Mouse (Mus musculus): ENCODE measurements around the gene Kmt5c.

The Kmt5c gene

DNA sequence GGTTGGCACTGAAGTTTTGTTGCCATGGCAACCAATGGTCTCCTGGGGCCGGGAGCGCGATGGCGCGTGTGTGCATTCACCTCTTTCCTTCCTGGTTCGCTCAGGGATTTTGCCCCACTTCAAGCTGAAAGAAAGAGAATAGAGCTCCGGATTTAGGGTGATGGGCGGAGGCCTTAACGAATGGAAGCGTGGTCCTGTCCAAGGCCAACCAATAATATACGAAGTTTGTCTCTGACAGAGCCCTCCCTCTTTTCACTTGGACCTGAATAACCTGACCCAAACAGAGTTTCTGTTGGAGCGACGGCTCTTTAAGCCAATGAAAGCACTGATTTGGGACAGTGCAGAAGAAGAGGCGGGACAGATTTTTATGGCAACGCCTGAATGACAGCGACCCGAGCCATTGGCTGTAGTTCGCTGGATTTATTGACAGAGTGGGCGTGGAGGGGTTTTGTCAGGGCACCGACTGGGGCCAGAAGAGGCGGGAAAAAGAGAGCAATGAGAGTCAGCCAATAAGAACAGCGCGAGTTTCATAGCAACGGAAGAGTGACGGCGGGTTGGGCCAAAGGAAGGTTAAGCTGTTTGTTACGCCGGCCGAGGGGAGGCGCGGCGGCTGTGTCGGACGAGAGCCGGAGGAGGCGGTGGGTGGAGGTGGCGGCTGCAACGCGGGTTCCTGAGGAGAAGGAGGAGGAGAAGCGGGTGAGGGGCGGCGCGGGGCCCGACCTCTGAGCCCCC, at the start of gene Kmt5c:
Kmt5c (plus strand) TSS at position 572 of the 732 bp plus-strand sequence.
- in situ Hi-C loops (cut with MboI, MseI) = no loop called here

DNA sequence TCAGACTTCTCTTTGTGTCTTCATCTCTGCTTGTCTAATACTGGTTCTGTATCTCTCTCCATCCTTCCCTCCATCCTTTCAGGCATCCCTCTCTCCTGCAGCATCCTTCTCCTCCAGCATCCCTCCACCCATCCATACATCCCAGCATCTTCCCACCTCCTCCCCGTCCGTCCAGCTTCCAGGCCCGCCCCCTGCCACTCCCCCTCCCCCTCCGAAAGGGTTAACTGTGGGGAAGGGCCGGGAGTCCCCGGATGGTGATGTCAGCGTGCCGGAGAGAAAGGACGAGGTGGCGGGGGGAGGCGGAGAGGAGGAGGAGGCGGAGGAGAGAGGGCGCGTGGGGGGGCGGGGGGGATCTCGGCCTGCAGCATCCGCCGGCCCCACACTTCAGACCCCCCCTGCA, 49.5 kb upstream of the Kmt5c start, which contains the start of gene Brsk1:
Brsk1 (plus strand) TSS at position 218 of the 400 bp plus-strand sequence.
- in situ Hi-C loops (cut with MboI, MseI) = loop anchor here (5.0 kb wide), 1 partner anchor 97 kb away; the partner anchor contains the start of gene Tmem238

DNA sequence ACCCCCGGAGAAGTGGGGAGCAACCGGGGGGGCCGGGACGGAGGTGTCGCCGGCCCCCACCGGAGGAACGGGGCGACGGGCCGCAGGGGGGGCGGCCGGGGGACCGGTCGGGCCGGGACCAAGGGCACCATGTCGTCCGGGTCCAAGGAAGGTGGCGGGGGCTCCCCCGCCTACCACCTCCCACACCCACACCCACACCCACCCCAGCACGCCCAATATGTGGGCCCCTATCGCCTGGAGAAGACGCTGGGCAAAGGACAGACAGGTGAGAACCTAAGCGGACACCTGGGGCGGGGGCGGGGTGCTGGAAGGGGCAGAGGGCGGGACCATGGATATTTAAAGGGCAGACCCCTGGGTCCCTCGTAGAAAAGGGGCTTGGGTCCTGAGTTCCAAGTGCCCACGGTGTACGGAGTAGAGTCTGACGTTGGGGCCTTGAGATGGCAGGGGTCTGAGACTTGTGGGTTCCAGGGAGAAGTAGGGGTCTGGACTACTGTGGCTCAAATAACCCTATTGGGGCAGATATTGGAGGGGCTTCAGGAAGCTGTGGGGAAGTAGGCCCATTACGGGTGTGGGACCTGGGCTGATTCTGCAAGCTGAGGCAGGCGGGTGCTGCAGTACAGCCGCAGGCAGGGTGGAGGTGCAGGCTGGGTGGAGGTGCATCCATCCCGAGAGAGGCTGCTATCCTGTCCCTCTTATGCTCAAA, 48.8 kb upstream of the Kmt5c start:
- in situ Hi-C loops (cut with MboI, MseI) = loop anchor here (5.0 kb wide), 1 partner anchor 96 kb away; the partner anchor contains the start of gene Tmem238

DNA sequence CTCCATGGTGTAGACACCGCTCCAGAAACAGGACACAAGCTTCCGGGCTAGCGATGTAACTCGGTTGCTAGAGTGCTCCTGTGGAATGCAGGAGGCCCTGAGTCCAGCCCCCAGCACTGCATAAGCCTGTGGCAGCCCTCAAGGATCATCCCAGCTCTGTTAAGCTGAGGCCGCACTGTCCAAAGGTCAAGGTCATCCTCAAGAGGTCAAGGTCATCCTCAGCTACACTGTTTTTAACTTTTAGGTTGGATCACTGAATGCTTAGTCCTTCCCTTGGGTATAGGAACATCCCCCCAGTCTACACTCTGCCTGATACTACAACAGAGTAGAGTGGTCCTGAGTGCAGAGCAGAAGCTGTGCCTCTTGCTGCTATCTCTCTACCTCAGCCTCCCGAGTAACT, 46.9 kb upstream of the Kmt5c start:
- in situ Hi-C loops (cut with MboI, MseI) = loop anchor here (5.0 kb wide), 1 partner anchor 94 kb away; the partner anchor contains the start of gene Tmem238

DNA sequence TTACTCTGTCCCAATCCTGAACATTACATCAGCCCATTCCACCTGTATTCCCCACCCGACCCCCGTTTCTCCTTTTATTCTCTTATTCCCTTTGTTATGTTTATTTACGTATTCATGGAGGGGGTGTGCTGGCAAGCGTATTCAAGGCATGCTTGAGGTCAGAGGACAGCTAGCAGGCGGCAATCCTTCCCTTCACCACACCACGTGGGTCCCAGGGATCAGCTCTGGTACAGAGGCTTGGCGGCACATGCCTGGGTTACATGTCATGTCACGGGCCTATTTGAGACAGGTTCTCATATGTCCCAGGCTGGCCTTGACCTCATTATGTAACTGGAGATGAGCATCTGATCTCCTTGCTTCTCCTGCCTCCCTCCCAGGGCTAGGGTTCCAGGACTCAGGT, 37.6 kb upstream of the Kmt5c start:
- in situ Hi-C loops (cut with MboI, MseI) = no loop called here

DNA sequence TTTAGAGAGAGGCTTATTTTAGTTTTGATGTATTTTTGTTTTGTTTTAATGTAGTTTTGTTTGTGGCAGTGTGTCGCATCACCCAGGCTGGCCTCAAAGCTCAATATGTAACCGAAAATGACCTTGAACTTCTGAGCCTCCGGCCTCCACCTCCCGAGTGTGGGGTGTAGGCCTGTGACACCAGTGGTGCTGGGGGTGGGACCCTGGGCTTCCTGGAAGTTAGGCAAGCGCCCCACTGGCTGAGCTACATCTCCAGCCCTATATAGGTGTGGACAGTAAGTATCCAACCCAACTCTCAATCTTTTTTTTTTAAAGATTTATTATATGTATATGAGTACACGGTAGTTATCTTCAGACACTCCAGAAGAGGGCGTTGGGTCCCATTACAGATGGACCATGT, 36.7 kb upstream of the Kmt5c start:
- in situ Hi-C loops (cut with MboI, MseI) = no loop called here

DNA sequence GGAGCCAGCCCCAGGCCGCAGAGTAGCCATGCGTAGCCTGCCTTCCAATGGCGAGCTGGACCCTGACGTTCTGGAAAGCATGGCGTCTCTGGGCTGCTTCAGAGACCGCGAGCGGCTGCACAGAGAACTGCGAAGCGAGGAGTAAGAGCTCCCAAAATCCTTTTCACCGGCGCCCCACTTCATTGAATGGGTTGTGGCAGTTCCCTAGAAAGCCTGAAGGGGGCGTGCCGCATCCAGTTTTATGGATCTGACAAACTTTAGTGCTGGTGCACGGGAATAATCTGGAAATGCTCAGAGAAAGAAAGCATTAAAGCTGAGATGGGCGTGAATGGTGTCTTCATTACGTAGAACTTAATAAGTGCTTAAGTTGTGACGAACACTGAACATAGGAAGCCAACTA, 34.8 kb upstream of the Kmt5c start:
- in situ Hi-C loops (cut with MboI, MseI) = no loop called here

DNA sequence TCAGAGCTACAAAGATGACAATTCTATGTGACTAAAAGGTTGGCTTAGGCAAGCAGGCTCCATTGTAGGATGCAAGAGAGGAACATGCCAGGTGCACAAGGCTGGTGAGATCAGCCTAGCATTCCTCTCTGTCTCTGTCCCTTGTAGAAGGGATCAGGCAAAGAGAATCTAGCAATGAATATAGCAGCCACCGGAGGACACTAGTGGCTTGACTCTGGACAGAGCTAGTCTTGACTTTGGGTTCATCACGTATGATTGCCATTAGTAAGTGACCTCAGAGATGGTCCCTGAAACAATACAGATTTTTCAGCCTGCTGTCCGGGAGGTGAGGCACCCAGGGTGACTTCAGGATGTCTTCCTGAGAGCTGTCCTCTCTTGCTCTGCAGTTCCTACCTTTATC, 27.3 kb upstream of the Kmt5c start:
- in situ Hi-C loops (cut with MboI, MseI) = no loop called here

DNA sequence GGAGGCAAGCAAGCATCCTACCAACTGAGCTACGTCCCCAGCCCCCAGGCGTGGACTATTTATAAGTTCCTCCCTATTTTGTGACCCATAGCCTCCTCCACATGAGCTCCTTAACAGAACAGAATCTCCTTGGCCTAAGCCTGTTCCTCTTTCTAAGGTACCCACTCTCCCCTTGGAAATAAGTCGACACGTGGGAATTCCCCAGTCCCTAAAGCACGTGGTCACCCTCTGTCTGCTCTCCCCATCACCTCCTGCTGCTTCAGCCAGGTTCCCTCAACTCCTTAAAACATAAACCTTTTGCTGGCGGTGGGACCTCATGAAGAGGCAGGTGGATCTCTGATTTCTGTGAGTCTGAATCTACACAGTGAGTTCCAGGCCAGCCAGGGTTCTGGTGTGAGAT, 23.0 kb upstream of the Kmt5c start:
- in situ Hi-C loops (cut with MboI, MseI) = no loop called here

DNA sequence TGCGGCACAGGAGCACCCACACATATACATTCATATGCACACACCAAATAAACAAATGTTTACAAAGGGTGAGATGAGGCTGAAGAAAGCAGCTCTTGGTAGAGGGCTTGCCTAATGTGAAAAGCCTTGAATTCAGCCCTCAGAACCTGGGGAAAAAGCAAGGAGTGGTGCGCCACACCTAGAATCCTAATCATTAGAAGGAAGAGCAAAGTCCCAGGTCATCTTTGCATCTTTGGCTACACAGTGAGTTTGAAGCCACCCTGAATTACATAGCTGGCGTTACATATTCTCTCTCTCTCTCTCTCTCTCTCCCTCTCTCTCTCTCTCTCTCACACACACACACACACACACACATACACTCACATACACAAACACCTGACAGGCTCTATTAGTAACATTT, 20.6 kb upstream of the Kmt5c start:
- in situ Hi-C loops (cut with MboI, MseI) = no loop called here

DNA sequence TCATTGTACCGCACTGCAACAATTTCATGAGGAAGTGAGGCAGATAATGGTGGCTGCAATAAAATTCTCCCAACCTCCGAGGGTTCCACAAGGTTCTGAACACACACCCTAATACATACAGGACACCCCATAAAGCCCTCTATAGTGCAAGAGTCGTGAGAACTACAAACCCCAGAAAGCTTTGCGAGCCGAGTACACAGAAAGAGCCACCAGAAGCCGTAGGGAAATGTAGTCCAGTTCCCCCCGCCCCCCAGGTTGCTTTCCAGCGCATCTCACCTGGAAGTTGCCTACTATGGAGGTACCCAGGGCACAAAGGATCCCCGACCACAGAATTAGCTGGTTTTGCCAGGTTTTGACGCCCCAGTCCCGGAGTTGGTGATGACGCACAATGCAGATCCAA, 16.4 kb upstream of the Kmt5c start:
- in situ Hi-C loops (cut with MboI, MseI) = no loop called here

DNA sequence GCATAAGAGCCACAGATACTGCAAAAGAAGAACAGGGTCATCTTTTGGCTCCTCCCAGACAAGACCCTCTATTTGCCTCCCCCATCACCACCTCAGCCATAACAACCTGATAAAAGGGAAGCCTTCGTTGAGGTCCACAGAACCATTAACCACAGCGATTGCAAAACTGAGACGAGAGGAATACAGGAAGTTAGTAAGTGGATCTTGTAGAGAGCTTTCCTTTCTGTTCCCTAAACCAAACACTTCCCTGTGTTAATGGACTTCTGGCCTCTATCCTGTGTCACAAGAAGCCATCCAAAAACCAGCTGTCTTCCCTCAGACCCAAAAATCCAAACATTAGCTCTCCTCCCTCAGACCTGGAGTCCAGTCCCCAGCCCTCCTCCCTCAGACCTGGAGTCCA, 15.6 kb upstream of the Kmt5c start:
- in situ Hi-C loops (cut with MboI, MseI) = no loop called here

DNA sequence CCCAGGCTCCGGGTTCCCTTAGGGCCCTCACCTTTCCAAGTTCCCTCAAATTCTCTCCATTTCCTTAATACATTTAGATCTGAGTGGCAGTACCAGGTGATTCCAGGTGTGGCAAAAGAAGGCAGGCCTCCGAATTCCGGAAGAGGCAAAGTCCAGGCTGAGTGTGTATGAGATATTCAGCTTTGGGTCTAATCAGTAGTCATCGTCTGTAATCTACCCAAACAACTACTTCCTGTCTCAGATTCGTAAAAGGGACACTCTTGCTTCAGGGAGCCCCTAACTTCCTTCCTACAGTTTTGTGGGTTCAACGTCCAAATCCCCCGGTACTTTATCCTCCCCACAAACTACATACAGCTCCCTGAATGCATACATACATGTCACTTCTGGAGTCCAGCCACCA, 14.7 kb upstream of the Kmt5c start, which contains the start of gene Tmem150b:
Tmem150b (minus strand) TSS at position 81 of the 400 bp plus-strand sequence.
- in situ Hi-C loops (cut with MboI, MseI) = no loop called here

DNA sequence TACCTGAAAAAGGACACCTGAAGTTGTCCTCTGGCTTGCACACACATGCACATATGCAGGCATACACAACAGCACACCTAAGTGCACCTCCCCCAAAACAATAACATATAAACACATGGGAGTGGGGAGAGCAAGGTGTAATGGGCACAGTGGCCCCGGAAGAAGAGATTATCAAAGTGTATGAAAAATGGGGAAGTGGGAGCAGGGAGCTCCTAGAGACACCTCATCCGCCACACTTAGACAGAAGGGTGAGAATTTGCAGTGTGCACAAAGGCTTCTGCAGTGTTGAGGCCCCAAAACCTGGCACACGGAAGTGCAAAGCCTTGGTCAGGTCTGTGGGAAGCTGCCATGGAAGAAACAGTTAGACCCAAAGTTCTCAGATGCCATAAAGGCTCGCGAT, 8.8 kb upstream of the Kmt5c start:
- in situ Hi-C loops (cut with MboI, MseI) = no loop called here

DNA sequence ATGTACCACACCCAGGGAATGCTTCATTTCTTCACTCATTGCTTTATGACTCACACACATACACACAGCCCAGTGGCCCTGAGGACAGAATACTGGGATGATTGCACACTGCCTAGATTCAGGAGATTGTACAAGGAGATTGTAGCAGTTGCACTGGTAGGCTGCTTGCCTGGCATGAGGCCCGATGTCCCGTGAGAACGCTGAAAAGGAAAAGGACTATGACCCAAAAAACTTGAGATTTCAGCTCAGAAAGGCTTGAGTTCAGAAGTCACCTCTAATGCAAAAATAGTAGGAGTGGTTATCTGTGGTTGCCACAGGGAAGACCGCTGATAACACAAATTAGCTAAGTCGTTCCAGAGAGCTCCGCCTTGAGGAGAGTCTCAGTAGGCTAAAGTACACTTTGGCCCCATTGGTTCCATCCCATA, 6.9 kb upstream of the Kmt5c start:
- in situ Hi-C loops (cut with MboI, MseI) = no loop called here

DNA sequence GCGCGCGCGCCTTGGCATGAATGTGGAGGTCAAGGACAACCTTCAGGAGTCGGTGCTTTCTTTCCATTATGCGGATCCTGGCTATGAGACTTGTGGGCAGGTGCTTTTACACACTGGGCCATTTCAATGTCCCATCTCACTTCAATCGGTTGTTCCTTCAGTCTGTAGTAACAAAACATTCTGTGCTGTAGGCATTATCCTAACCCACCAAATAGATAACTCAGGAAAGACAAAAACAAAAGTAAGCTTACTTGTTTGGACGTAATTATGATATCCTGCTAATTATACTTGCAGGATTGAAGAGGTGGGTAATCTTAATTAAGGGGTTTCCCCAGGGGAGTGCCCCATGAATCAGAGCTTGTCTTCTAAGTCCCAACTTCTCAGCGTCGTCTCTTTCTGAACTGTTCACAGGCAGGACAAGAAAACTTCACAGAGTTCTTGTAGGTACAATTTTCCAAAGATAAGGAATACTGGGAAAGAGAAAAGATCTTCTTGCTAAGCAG, 823 bp upstream of the Kmt5c start:
- in situ Hi-C loops (cut with MboI, MseI) = no loop called here

DNA sequence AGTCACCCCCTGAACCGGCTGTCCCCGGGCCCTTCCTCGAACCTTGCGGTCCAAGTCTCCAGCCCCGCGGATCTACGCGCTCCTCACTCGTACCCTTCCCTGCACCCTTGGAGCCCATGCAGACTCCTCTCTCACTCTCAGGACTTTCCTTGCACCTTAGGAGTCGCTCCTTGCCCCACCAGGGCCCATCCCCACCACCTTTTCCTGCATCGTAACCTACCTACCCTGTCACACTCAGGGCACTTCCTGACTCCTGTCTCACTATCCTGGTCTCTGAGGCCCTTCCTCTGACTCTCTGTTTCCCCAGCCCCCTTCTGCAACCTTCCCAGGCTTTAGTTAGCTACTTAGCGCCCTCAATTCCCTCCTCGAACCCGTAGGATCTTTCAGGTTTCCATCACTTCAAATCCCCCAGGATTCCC, 403 bp downstream of the Kmt5c start:
- in situ Hi-C loops (cut with MboI, MseI) = no loop called here

DNA sequence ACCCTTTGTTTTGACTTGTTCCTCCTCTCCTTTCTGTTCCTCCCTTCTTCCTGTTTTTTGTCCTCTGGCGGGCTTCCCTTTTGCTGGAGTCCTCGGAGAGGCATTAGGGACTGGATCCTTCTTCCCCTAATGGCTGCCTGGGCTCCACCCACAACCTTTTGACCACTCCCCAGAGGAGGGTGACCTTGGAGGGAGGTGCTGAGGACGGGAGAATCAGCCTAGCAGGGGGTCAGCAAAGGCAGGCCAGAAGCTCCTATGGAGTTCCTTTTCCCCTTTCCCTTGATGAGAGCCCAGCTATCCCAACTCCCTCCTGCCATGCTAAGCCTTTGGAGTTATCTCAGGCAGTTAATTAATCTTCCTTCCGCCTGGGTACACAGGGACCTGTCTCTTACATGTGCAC, 1.2 kb downstream of the Kmt5c start:
- in situ Hi-C loops (cut with MboI, MseI) = no loop called here

DNA sequence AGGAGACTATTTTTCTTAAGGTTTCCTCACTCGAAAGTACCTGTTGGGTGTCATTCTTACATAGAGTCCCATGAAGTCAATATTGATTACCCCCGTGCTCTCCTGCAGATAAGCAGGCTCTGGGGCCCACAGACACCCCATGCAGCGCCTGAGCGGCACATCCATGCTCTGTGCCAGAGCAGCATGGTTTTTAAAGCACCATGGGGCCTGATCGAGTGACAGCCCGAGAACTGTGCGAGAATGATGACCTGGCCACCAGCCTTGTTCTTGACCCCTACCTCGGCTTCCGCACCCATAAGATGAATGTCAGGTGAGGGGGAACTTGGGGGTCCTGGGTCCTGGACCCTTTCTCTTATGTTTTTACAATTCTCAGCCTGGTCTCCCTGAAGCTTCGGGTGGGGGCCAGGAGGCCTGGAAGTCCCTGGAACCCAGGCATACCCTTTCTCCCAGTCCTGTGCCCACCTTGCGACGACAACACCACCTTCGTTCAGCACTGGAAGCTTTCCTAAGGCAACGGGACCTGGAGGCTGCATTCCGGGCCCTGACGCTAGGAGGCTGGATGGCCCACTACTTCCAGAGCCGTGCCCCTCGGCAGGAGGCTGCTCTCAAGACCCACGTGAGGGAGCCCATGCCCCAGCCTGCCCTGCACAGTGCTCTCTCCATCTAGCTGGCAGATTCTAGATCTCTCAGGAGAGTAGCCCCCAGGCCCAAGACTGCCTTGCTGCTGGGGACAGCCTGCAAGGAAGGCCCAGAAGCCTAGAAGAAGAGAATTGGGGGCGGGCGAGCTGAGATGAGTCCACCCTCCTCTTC, 2.0 kb downstream of the Kmt5c start:
- in situ Hi-C loops (cut with MboI, MseI) = no loop called here

DNA sequence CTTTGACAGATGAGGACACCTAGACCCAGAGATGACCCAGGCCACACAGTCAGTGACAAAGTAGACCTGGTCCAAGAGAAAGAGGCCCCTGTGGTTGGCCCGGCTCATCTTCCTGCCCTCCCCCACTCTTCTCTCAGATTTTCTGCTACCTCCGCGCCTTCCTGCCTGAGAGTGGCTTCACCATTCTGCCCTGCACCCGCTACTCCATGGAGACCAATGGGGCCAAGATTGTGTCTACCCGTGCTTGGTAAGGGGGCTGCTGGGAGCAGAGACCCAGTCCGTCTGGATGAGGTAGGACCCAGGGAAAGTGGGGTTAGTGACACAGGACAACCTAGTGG, 2.5 kb downstream of the Kmt5c start:
- in situ Hi-C loops (cut with MboI, MseI) = no loop called here

DNA sequence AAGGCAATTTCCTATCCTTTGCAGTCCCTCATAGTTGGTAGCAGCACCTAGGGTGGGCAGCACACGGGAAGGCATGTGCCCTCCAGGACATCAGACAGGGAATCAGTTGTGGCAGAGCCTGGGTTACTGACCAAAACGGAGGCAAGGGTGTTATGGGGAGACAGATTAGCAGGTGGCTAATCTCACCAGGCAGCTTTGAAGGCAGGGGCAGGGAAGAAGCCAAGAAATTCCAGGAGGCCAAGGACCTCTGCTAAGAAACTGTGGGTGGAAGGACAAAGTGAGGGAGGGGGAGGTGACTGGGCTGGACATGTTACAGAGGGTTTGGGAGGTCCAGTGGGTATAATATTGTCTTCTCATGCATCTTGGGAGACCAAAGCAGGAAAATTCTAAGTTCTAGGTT, 3.4 kb downstream of the Kmt5c start:
- in situ Hi-C loops (cut with MboI, MseI) = no loop called here

DNA sequence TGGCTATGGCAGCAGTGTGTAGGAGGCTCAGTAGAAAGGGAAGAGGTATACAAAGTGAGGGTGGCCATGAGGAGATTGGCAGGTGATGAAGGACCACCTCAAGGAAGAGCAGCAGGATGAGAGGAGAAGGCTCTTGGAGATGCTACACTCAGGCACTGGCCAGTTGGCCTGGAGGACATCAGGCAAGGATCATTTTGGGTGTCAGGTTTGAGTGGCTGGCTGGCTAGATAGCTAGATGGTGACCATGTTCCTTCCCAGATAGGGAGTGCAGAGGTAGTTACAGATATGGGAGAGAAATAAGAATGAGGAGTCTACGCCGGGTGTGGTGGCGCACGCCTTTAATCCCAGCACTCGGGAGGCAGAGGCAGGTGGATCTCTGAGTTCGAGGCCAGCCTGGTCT, 5.0 kb downstream of the Kmt5c start:
- in situ Hi-C loops (cut with MboI, MseI) = no loop called here
